In the genomic region with DNA sequence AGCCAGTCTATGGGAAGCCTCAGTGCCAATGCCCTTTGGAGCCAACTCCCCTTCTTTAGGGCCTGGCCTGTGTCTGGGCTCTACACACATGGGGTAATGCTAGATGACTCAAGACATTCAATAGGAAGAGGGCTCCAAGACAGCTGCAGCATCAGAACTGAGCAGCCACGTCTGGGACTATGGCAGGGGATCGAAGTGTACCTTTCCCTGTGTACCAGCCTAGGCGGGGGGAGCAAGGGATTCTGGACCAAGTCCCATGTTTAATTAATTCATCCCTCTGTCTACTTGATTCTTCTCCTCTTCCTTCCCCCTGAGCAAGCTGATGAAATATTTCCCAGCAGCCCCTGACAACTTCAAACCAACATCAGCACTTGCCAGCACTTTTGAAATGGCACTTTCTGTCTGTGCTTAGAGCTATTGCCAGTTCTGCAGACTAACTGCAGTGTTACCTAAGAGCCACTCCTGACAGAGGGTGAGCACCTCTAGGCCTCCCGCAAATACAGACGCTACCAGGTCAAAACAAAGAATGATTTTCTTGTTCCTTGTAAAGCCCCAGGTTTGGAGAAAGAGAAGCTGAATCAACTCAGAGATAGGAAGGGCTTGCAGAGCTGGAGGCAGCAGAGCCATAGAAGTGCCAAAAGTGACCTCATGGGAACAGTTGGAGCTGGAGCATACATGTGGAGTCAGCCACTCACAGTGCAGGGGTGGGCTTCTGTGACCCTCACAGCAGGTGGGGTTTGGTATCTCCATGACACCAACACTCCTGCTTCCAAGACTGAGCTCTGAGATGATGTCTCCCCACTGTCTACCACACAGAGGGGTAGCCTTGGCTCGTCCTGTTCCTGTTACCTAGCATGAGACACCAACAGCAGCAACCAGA, we compare ENCODE assay signal across 14 mouse cellular contexts.
DNase-seq lines count a peak whose midpoint lies in the region; ATAC-seq and TF ChIP-seq lines count a peak whose summit lies in the region.
"Had no signal": no experiment of that assay in that cellular context is flagged by ENCODE, and none has a peak within 500 bp of the region (broad histone marks: within the 10 kb centered on the region; RNA-seq: fewer than 3 reads in every experiment).

No protein-coding gene starts in this region.

- H3K36me3 ChIP-seq in hindbrain, embryonic 13.5 days: peaks cover 14% of the 10 kb centered on the region
- H3K36me3 ChIP-seq in hindbrain, embryonic 11.5 days (ENCODE audit: control insufficient read depth, insufficient read depth, low read length): no peaks in the 10 kb centered on the region
- H3K36me3 ChIP-seq in neural tube, embryonic 15.5 days: 0 out of 2 replicates have a peak, but pooled peaks cover 4% of the 10 kb centered on the region
- H3K36me3 ChIP-seq in lung, postnatal 0 days (ENCODE audit: insufficient read depth, low read length): no peaks in the 10 kb centered on the region

- no peaks in the 10 kb centered on the region for H3K4me1 ChIP-seq in hindbrain, embryonic 13.5 days (replicated peaks)
- no peaks in the 10 kb centered on the region for H3K4me1 ChIP-seq in hindbrain, embryonic 11.5 days (replicated peaks; ENCODE audit: control insufficient read depth, insufficient read depth, low read length)
- H3K4me1 ChIP-seq in neural tube, embryonic 15.5 days: no peaks in the 10 kb centered on the region
- no peaks in the 10 kb centered on the region for H3K4me1 ChIP-seq in lung, postnatal 0 days (ENCODE audit: insufficient read depth, low read depth, low read length)
- H3K4me1 ChIP-seq: embryonic facial prominence, embryonic 12.5 days; limb, embryonic 15.5 days; midbrain, embryonic 13.5 days had no signal

- H3K4me3 ChIP-seq in hindbrain, embryonic 13.5 days: no peak overlapping the region
- H3K4me3 ChIP-seq in hindbrain, embryonic 11.5 days (ENCODE audit: low read depth, low read length): no peak overlapping the region
- H3K4me3 ChIP-seq in neural tube, embryonic 15.5 days (replicated peaks): no peak overlapping the region
- no peak overlapping the region for H3K4me3 ChIP-seq in lung, postnatal 0 days (ENCODE audit: low read depth, low read length)
- H3K4me3 ChIP-seq: embryonic facial prominence, embryonic 12.5 days; limb, embryonic 15.5 days; midbrain, embryonic 13.5 days had no signal

- no peak for TF ChIP-seq CTCF in lung, postnatal 0 days (IDR thresholded peaks at IDR 0.05)

- no peaks in the 10 kb centered on the region for H3K27me3 ChIP-seq in hindbrain, embryonic 13.5 days
- no peaks in the 10 kb centered on the region for H3K27me3 ChIP-seq in hindbrain, embryonic 11.5 days (ENCODE audit: control insufficient read depth, insufficient read depth, low read length)
- H3K27me3 ChIP-seq in neural tube, embryonic 15.5 days (replicated peaks): no peaks in the 10 kb centered on the region
- no peaks in the 10 kb centered on the region for H3K27me3 ChIP-seq in lung, postnatal 0 days (replicated peaks; ENCODE audit: insufficient read depth, low read length)
- H3K27me3 ChIP-seq: embryonic facial prominence, embryonic 12.5 days; limb, embryonic 15.5 days; midbrain, embryonic 13.5 days had no signal

- TF ChIP-seq EP300 in lung, postnatal 0 days (IDR thresholded peaks at IDR 0.05): no peak

- DNase-seq in hindbrain, embryonic 11.5 days (ENCODE audit: low spot score): no peak
- no peak for DNase-seq in neural tube, embryonic 10.5 days (ENCODE audit: extremely low spot score, low spot score)
- peak; percentile 50 for DNase-seq in lung, postnatal 0 days (ENCODE audit: low spot score)
- DNase-seq in cerebellum, postnatal 4 days (ENCODE audit: low spot score in 2 of 2): no peak
- DNase-seq in gastrocnemius, postnatal 10 days: no peak
- DNase-seq: cerebellum, adult 9-10 months; gastrocnemius, postnatal 25 days; kidney, adult 11 months; thymus, postnatal 14 days had no signal

- 0 out of 2 replicates have a peak, but pooled peaks have one; percentile 28 for ATAC-seq in hindbrain, embryonic 13.5 days (ENCODE audit: low FRiP score)
- ATAC-seq in hindbrain, embryonic 11.5 days (ENCODE audit: low FRiP score): no peak
- no peak for ATAC-seq in neural tube, embryonic 15.5 days (ENCODE audit: low FRiP score)
- ATAC-seq in lung, postnatal 0 days: peak; percentile 70
- ATAC-seq: midbrain, embryonic 13.5 days had no signal

- H3K27ac ChIP-seq in hindbrain, embryonic 13.5 days: peak overlapping the region; percentile 30; the same call in 1 of the 2 replicates
- no peak overlapping the region for H3K27ac ChIP-seq in hindbrain, embryonic 11.5 days (ENCODE audit: low read depth, low read length)
- H3K27ac ChIP-seq in neural tube, embryonic 15.5 days (replicated peaks): 0 out of 2 replicates have a peak overlapping the region, but pooled peaks have one; percentile 33
- 0 out of 2 replicates have a peak overlapping the region, but pooled peaks have one; percentile 10 for H3K27ac ChIP-seq in lung, postnatal 0 days (ENCODE audit: low read length)
- H3K27ac ChIP-seq: embryonic facial prominence, embryonic 12.5 days; limb, embryonic 15.5 days; midbrain, embryonic 13.5 days had no signal

- H3K9me3 ChIP-seq in hindbrain, embryonic 13.5 days: no peaks in the 10 kb centered on the region
- H3K9me3 ChIP-seq in hindbrain, embryonic 11.5 days (ENCODE audit: control insufficient read depth, low read length): no peaks in the 10 kb centered on the region
- H3K9me3 ChIP-seq in neural tube, embryonic 15.5 days (replicated peaks): no peaks in the 10 kb centered on the region
- no peaks in the 10 kb centered on the region for H3K9me3 ChIP-seq in lung, postnatal 0 days (ENCODE audit: low read length)
- H3K9me3 ChIP-seq: embryonic facial prominence, embryonic 12.5 days; limb, embryonic 15.5 days; midbrain, embryonic 13.5 days had no signal

- H3K4me2 ChIP-seq in hindbrain, embryonic 13.5 days: no peak overlapping the region
- no peak overlapping the region for H3K4me2 ChIP-seq in hindbrain, embryonic 11.5 days (replicated peaks; ENCODE audit: low read depth, low read length)
- no peak overlapping the region for H3K4me2 ChIP-seq in neural tube, embryonic 15.5 days
- no peak overlapping the region for H3K4me2 ChIP-seq in lung, postnatal 0 days (replicated peaks; ENCODE audit: low read depth, low read length)
- H3K4me2 ChIP-seq: embryonic facial prominence, embryonic 12.5 days; limb, embryonic 15.5 days; midbrain, embryonic 13.5 days had no signal

- 81% methylated on average over 6 of the region's 6 CpGs for WGBS in hindbrain, embryonic 13.5 days
- WGBS in hindbrain, embryonic 11.5 days: 85% methylated on average over 6 of the region's 6 CpGs
- 87% methylated on average over 6 of the region's 6 CpGs for WGBS in neural tube, embryonic 15.5 days
- WGBS in lung, postnatal 0 days: 66% methylated on average over 6 of the region's 6 CpGs

- no peak overlapping the region for H3K9ac ChIP-seq in hindbrain, embryonic 13.5 days
- no peak overlapping the region for H3K9ac ChIP-seq in hindbrain, embryonic 11.5 days (ENCODE audit: low read depth, low read length)
- no peak overlapping the region for H3K9ac ChIP-seq in neural tube, embryonic 15.5 days (replicated peaks)
- no peak overlapping the region for H3K9ac ChIP-seq in lung, postnatal 0 days (replicated peaks; ENCODE audit: low read depth)
- H3K9ac ChIP-seq: embryonic facial prominence, embryonic 12.5 days; limb, embryonic 15.5 days; midbrain, embryonic 13.5 days had no signal

Comparison
In these comparisons a context has a peak if more than half of its experiments do, and no peak if none do; other contexts are left out.
1. ATAC-seq: peak in hindbrain, embryonic 13.5 days (single experiment) and lung, postnatal 0 days (single experiment); none in hindbrain, embryonic 11.5 days (single experiment) and neural tube, embryonic 15.5 days (single experiment).